Mouse (Mus musculus) frontal cortex, adult 2 months (tissue): ENCODE data around the gene Nek3. TPM values are rescaled to one million over a fixed set of nuclear protein-coding genes. Genes with fewer than 3 reads are reported as not detected.

Source experiments
- DNase-seq, 2 experiments: peaks; one replicate each; pipeline ENCODE4 v3.0.0; 2022; ENCODE audit warnings: low spot score in 1 of 2; ENCODE audit errors: extremely low spot score in 1 of 2
- polyA plus RNA-seq: library from polyadenylated mRNA; depleted of rRNA; stranded (reverse); fragments of >200 nt; gene quantifications from 2 replicates; pipeline ENCODE4 v1.2.3, GENCODE M21; 2012; rRNA removed

Nek3 gene
- polyA plus RNA-seq, result 3.8 and 4.4 TPM in 2 replicates

DNA sequence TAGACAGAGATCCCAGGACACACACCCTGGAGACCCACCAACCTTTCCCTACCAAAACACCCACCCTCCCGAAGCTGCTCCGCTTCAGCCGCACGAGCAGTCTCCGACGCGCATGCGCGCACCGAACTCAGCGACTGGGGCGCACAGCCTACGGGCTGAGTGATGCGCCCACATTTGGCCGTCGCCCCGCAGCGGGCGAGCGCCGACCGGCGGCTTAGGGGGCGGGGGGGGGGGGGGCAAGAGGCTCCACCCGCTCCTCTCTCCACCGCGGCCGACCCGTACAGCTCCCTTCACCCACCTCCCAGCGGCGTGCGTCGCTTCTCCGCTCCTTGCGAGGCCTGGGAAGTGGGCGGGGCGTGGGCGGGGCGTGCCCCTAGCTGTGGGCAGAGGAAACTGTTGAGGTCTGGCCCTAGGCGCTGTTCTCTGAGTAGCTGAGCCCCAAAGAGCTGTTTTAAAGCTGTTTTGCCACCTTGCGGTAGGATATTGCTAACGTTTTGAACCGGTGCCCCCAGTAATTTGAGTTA lies at the start of gene Nek3:
Gene Nek3, minus strand, starts transcription at position 356 of the 524 bp plus-strand sequence.
- DNase-seq, result peak; percentile 51 to 81

DNA sequence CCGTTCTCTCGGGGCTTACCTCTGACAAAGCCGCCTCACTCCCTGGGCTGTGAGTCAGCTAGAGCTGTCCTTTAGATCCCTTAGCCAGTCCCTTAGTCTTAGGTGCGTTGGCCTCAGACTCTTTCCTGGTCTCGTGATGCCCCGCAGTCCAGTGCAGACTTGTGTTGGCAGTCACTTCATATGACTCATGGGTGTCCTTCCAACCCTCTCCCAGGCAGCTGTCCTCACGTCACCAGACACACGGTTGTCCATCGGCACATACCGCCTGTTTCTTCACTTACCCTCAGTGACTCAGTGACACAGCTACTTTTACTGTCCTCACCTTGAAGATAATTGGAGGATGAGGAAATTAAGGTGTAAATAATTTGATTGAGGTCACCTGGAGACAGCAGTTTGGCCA lies 48.6 kb upstream of the Nek3 start:
- no peak for DNase-seq

DNA sequence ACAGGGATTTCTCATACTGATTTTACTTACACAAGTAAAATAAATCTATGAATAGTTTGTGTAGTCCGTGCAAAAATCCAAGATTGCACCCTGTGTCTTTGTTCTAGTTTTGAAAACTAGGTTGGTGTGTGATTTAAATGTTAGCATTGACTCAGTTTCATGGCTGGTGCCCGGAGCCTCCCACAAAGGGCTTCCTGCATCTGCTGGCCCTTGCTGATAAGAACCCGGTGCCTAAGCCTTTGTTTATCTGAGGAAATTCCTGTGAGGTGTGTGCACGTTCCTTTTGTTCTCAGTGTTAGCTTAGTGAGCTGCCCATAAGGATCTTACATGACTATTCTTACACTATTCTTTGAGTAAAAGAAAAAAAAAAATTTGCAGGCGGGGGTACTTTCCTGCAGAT lies 42.8 kb upstream of the Nek3 start:
- no peak for DNase-seq

DNA sequence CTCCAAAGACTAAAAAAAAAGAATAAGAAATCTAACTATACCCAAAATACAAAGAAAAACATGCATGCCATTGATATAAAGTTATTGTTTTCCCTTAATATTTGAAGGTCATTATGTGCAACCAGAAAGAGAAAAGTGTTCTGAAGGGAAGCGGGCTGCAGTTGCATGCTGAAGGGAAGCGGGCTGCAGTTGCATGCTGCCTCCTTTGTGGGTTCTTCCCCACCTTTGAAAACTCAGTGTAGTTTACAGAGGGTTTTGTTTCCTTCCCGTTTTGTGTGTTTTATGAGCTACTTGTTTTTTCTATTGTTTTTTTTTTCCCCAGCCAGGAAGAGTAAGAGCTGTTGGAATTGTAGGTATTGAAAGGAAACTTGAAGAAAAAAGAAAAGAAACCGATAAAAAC lies 41.3 kb upstream of the Nek3 start:
- DNase-seq, result no peak

DNA sequence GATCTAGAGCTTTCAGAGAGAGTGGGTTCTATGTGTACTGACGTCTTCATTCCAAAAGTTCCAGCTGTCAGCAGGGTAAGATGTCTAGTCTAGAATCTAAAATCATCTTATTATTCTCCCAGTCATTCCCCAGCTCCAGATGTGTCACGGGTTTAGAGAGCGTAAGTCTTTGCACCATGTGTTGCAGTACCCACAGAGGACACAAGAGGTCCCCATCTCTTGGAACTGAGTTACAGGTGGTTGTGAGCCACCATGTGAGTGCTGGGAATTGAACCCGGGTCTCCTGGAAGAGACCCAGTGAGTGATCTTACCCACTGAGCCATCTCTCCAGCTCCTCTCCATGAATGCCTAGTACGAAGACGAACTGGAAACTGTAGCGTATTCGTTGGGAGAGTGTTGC lies 33.2 kb upstream of the Nek3 start:
- no peak for DNase-seq

DNA sequence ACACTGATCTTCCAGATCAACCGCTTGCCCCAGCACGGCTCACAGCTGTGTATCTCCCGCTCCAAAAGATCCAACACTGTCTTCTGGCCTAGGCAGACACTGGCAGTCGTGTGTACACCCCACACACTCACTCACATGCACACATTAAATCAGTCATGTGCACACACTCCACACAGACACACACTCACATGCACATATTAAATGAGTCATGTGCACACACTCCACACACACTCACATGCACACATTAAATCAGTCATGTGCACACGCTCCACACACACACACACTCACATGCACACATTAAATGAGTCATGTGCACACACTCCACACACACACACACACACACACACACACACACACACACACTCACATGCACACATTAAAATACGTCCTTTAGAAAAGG lies 31.7 kb upstream of the Nek3 start:
- no peak for DNase-seq

DNA sequence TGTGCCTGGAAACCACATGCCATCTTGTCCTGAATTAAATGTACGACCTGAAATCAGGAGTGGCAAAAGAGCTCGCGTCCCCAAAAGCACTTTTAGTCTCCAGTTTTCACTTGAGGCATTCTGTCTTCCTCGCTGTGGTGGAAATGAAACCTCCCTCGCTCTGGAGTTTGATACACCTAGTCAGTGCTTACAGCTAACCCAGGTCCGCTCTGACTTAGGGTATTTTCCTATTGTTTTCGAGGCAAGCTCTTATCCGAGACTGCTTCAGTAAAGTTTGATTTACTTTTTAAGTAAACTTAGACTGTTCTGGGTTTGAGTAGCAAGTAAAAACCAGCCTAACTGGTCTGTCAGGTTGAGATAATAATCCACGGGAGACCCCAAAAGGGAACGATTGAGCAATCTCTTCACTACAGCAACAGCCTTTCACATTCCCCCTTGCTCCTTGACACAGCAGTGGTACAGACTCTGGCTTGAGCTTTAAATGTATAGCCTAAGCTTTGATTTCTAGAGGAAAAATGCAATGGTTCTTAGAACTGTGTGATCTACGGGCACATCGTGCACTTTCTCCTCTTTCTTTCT lies 27.3 kb upstream of the Nek3 start:
- DNase-seq, result peak in 1 of 2 experiments; percentile 33

DNA sequence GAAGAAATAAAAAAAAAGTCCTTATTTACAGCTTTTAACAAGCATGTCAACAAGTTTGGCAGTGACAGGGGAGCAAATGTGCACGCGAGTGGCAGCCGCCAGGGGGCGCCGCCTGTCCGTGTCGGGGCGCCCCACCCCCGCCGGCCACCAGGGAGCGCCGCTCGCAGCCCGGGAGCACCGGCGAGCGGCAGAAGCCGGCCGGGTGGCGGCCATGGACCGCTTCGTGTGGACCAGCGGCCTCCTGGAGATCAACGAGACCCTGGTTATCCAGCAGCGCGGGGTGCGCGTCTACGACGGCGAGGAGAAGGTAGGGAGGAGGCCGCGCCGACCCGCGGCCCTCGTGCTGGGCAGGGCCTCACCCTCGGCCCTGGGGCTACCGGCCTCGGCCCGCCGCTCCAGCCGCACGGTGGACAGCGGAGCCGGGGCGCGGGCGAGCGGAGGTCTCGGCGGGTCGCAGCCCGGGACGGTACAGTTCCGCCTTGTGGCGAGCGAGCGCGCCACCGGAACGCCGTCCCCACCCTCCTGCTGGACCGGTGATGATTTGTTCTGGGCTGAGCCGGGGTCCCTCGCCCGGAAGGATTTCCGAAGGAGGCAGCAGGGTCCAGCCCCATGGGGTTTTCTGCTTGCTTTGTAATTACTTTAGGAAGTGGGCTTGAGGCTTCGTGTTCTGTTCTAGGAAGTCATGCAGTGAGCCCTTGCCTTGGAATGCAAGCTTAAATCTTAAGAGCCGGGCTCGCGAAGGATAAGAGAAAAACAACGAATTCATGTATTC lies 26.6 kb upstream of the Nek3 start, which contains the start of gene Vps36:
Gene Vps36, plus strand, starts transcription at position 150 of the 772 bp plus-strand sequence.
- peak; percentile 47 to 90 for DNase-seq

DNA sequence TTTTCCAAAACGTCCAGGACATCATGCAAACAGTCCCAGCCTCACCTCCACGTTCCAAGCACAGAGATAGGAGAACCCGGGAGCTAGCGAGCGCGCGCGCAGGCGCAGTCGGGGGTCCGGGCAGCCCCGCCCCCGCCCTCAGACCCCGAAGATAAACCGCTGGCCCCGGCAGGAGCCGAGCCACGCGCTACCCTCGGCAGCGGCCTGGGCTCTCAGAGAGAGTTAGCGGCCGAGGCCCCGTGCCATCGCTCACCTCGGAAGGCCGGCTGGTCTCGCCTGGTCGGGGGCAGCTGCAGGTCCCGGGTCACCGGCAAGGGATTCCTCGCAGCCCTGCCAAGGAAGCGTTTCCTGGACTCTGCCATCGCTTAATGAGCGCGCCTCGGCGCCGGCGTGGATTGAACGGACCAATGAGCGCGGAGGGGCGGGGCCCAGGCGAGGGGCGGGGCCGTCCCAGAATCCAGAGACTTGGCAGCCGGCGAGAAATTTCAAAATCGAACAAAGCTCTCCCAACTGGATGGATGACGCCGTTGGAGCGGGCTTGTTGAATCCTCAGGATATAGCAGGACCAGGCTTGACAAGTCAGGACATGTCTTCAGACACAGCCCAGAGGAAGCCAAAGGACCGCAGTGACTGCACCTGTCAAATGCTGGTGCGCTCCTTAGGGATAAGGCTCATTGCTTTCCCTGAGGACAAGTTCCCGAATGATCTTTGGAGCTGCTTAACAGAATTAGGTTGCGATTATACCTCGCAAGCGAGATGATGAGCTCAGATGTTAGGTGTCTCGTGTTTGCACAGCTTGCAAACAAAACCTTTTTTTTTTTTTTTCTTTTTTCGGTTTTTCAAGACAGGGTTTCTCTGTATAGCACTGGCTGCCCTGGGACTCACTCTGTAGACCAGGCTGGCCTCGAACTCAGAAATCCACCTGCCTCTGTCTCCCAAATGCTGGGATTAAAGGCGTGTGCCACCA lies 19.5 kb upstream of the Nek3 start, which contains the start of gene Ckap2:
Gene Ckap2, minus strand, starts transcription at position 389 of the 967 bp plus-strand sequence.
- DNase-seq, result peak; percentile 53 to 83

DNA sequence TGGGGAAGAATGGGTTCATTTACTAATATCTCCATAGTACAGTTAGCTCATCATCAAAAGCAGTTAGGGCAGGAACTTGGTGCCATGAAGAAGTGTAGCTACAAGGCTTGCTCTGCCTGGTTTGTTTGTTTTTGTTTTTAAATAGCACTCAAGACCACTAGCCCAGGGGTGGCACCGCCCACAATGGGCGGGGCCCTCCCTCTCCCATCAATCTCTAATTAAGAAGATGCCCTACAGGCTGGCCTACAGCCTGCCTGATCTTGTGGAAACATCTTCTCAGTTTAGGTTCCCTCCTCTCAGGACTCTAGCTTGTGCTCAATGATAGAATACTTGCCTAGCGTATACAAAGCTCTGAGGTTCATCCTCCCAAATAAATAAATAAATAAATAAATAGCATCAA lies 18.6 kb upstream of the Nek3 start:
- no peak for DNase-seq

DNA sequence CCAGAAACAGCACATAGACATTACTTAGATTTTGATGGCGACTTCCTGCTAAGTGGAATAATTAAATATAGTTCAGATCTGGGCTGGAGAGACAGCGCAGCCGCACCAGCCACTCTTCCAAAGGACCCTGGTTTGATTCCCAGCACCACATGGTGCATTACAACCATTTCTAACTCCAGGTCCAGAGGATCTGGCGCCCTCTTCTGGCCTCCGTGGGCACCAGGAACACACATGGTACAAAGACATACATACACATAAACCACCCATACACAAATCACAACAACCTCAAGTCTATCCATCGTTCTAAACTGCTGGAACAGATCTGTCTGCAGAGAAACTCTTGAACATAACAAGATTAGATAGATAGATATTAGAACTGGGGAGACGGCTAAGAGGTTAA lies 9.7 kb upstream of the Nek3 start:
- DNase-seq, result no peak

DNA sequence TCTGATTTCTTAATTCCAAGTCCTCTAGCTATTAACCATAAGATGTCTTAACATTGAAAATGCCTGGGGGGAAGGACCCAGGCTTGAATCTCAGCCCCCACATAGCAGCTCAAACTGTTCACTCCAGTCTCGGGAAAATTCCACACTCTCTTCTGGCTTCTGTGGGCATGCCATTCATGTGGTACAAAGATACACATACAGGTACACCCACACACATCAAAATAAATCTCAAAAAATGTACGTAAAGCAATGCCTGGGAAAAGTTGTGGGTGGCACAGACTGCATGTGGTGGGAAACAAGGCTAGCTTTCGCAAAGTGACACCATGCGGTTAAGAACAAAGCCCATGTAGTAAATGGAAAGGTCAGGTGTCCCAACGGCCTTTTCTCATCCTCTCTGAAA lies 2.9 kb upstream of the Nek3 start:
- DNase-seq, result peak; percentile 37 to 39

DNA sequence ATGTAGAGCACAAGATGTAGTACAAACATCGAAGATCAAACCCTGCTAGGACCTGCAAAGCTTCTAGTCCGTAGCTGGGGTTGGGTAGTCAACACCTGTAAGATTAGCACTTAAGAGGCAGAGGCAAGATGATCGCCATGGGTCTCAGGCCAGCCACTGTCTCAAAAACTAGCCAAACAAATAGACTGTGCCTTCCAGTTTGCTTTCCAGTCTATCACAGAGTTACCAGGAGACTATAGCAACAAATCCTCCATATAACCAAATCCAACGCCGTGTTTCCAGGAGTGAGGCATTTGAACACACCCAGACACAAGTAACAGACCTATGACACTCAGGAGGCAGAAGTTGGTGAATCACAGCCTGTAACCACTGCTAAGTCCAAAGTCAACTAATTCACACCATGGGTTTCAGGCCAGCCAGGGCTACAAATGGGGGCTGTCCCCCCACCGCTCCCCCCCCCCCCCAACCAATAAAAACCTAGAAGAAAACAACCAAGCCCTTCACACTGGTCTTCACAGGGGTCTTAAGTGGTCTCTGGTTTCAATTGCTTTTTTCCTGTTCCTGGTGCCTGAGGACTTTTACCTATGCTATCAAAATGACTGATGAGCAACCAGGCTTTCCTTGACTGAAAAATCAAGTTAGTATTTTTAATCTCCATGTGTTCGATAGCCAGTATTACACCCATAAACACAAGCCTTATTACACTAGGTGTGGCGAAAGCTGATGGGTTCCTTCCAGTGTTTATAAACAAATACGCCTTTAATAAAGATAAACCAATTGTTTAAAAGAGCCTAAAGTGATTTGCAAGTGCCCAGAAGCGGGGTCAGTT lies 770 bp downstream of the Nek3 start:
- no peak for DNase-seq

DNA sequence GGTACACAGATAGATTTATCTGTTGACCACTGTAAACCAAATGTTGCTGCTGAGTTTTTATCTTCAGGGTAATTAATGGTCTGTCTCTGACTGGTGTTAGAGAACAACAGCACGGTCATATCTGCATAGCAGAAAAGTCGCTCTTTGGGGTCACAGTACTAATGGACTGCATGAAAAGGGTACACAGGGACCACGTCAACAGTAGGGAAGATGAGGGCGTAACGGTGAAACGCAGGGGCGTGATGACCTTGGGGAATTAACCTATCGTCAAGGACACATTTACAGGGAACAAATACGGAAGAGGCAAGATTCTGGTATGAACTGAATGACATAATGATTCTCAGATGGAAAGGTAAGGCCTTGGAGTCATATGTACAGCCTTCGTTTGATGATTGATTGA lies 1.8 kb downstream of the Nek3 start:
- no peak for DNase-seq

DNA sequence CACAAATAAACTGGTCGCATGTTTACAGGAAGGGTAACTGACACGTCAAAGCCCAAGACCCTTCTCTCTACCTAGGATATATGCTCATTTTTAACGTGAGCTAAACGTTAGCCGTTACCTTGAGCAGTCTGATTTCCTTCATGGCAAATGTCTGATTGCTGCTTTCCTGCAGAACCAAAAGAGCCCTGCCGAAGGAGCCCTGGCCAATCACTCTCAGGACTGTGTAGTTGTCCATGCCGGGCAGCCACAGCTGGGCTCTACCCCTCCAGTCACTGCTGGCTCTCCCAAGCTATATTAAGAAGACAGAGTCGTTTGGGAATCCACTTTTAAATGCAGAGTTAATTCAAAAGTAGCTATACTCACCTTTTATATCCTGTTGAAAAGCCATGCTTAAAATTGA lies 4.0 kb downstream of the Nek3 start:
- no peak for DNase-seq

DNA sequence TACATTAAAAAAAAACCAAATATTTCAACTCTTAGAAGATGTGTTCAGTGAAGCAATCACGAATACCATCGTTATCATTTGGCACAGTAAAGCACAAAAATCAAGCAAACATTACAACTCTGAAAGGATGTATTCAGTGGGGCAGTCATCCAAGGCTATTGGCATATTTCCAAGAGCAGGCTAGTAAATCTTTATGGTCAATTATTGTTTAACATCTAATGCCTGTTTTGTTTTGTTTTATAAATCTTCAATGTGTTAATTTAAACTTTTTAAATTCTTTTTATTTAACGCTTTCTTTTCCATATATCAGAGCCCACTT lies 15.9 kb downstream of the Nek3 start:
- no peak for DNase-seq

DNA sequence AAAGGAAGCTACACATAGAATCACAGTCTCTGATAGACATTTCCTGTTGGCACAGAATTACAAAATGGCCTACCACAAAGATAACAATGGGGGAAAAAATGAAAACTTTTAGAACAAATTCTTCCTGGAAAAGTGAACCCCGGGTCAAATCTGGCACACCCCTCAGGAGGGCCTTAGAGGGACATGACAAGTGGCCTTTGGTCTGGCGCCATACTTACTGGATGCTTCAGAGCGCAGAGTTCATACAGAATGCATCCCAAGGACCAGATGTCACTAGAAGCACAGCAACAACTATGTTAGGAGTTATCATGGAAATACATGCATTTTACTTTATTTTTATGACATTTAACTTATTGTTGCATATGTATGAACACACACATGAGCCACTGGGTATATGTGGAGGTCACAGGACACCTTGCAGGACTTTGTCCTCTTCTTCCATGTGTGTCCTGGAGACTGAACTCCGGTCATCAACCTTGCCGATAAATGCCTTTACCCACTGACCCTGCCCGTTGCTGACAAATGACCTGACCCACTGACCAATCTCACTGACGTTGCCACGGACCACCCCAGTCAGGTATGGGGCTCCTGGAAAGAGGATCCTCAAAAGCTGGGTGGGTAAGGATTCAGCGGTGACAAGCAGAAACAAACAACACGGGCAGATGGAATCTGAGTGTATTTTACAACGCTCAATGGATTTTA lies 16.4 kb downstream of the Nek3 start:
- no peak for DNase-seq

DNA sequence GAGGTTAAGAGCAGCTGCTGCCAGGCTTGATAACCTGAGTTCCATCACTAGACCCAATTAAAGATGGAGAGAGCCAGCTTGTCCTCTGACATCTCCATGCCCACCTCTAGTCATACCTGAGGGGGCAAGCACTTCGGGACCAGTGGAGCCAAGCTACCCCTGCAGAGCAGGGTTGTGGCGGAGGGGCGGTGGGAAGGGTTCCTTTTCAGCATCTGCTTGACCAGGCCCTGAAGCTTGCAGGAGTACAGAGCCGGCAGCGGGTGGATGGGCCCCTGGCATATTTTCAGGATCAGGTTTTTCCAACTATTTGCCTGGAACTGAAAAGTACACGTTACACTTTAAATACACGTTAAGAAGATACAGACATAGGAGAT lies 17.9 kb downstream of the Nek3 start:
- DNase-seq, result no peak

DNA sequence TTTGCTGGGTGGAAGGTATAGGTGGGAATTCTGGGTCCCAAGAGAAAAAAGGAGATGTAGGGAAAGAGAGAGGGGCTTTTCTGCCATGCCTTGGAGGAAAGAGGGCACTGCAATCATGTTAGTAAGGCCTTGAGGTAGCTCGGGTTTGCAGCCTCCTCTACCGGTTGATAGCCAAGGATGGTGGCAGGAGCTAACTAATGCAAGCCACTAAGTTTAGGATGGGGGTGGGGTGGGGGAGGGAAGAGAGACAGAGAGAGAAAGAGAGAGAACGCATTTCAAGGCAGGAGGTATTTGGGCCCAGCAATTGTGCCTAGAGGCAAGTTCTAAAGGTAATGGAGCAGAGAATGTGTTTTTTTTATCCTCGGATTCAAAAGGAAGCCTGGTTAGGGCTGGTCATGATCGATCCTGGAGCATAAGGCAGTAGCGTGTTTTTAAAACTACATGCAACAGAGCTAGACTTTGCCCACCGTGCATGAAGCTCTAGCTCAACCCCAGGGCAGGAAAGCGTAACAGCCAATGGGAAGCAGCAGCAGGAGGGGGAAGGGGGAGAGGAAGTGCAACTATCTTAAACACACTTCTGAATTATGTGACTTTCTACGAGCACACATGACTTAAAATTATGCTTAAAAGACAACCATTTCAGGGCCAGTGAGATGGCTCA lies 18.4 kb downstream of the Nek3 start:
- no peak for DNase-seq
